Mouse (Mus musculus) liver, embryonic 11.5 days (tissue): Measurements from ENCODE around the gene Cyfip2. TPM values are rescaled to one million over a fixed set of nuclear protein-coding genes. Genes with fewer than 3 reads are reported as not detected.

Experiments used
- ATAC-seq: fragments of 200-750 bp; cut with Nextera tagmentation; replicated peaks from 2 replicates; pipeline ENCODE4 v1.8.0; 2017; ENCODE audit warnings: moderate number of reproducible peaks, mild to moderate bottlenecking, moderate TSS enrichment, moderate library complexity; ENCODE audit not compliant: low FRiP score
- DNase-seq: peaks from one replicate; pipeline ENCODE4 v3.0.0-alpha.2; 2017; ENCODE audit warnings: low spot score
- H3K27ac ChIP-seq: fragments of 300-500 bp; sonication (generic); 2 replicates; pipeline ENCODE4 v1.5.1; 2014; ENCODE audit warnings: mild to moderate bottlenecking, low read depth, low read length, control low read depth
- H3K27me3 ChIP-seq: fragments of 300-500 bp; sonication (generic); replicated peaks from 2 replicates; pipeline ENCODE4 v1.6.1; 2014; ENCODE audit warnings: low read length, mixed read lengths; ENCODE audit not compliant: control insufficient read depth, insufficient read depth
- H3K36me3 ChIP-seq: fragments of 300-500 bp; sonication (generic); 2 replicates; pipeline ENCODE4 v1.6.1; 2014; ENCODE audit warnings: mild to moderate bottlenecking, low read length, moderate library complexity, mixed read lengths; ENCODE audit not compliant: control insufficient read depth, insufficient read depth
- H3K4me1 ChIP-seq: fragments of 300-500 bp; sonication (generic); replicated peaks from 2 replicates; pipeline ENCODE4 v1.6.1; 2014; ENCODE audit warnings: low read length, mixed read lengths; ENCODE audit not compliant: control insufficient read depth, insufficient read depth
- H3K4me2 ChIP-seq: fragments of 300-500 bp; sonication (generic); 2 replicates; pipeline ENCODE4 v1.6.1; 2014; ENCODE audit warnings: mild to moderate bottlenecking, control low read depth, moderate library complexity
- H3K4me3 ChIP-seq: fragments of 300-500 bp; sonication (generic); 2 replicates; pipeline ENCODE4 v1.5.1; 2014; ENCODE audit warnings: low read depth, low read length, control low read depth
- H3K9ac ChIP-seq: fragments of 300-500 bp; sonication (generic); 2 replicates; pipeline ENCODE4 v1.6.1; 2014; ENCODE audit warnings: low read depth, low read length, control low read depth
- H3K9me3 ChIP-seq: fragments of 300-500 bp; sonication (generic); 2 replicates; pipeline ENCODE4 v1.6.1; 2016; ENCODE audit warnings: low read length, inconsistent platforms, mixed read lengths; ENCODE audit not compliant: control insufficient read depth
- WGBS: fragments of 180-500 bp; shearing (Covaris S2); extraction: QIAGEN DNeasy Blood & Tissue Kit; methylation state at CpG from one replicate; pipeline ENCODE4 v1.1.7; 2014; 5-methylcytosine and 5-hydroxymethylcytosine counted together
- polyA plus RNA-seq: library from polyadenylated mRNA; unstranded; fragments of >200 nt; fragmentation: Nextera tagmentation; extraction: Ambion mirVana; gene quantifications from 2 replicates; pipeline ENCODE4 v1.2.1, GENCODE M21; 2014

Cyfip2 gene
- polyA plus RNA-seq, 1 experiment from 2014 or later = 8.7 TPM

DNA sequence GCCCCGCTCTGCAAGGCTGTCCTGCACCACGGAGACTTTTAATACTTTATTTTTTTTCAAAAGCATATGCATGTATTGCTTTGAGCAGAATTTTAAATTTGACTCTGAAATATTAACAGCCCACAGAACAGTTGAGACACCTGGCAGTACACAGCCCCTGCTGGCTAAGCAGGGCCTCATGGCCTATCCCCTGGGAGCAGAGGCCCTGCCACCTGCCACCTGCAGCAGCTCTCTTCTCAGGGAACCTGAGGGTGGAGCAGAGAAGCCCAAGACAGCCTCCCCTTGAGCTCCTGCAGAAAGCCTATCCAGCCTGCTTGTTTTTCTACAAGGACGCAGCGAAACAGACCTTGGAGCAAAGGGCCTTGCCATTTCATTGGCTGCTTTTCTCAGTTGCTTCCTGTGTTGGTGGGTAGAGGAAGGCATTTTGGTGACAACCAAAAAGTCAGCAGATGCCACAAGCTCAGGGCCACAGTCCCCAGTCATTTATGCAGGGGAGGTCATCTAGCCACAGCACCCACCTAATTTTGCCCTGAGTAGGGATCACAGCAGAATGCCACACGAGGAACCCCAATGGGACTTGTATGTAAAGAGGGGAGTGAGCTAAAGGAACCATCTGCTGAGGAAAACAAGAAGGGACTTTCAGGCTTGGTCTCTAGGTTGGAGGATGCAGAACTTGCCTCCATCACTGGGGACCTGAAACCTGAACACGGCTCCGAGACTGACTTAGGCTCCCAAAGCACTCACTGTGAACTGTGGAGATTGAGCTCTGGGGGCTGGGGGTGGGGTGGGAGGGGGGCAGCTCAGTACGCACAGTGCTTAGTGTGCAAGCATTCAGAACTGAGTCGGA is 7.6 kb downstream of the Cyfip2 start:
- 85% methylated on average over 9 of the region's 9 CpGs for WGBS
- no peaks in the 10 kb centered on the region for H3K9me3 ChIP-seq
- H3K4me3 ChIP-seq = no peak overlapping the region

DNA sequence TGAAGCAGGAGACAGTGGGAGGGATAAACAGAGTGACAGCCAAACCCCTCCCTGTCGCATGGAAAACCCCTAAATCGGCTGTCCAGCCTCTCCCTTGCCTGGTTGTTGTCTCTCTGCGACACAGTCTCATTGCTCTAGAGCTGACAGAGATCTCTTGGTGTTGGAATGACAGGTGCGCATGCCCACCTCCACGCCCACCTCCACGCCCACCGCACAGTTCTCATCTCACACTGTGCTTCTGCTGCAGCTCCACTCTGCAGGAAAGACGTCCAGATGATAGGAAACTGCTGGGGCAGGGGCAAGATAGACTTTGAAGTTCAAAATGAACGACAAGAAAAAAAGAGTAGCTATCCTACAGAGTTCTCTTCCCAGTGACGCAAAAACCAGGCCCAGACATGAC is 8.6 kb downstream of the Cyfip2 start:
- Histone ChIP-seq H3K9ac (no peak overlapping the region), H3K36me3 (no peaks in the 10 kb centered on the region), H3K4me1 (0 out of 2 replicates have a peak, but pooled peaks cover 3% of the 10 kb centered on the region), H3K27me3 (no peaks in the 10 kb centered on the region), H3K27ac (no peak overlapping the region), H3K4me3 (no peak overlapping the region), H3K4me2 (no peak overlapping the region), H3K9me3 (no peaks in the 10 kb centered on the region)
- WGBS = 69% methylated on average over 10 of the region's 10 CpGs
- ATAC-seq = no peak
- no peak for DNase-seq

More for the DNA sequence above, 7.6 kb downstream of the Cyfip2 start:
- Histone ChIP-seq H3K4me2 (no peak overlapping the region), H3K9ac (no peak overlapping the region), H3K27me3 (no peaks in the 10 kb centered on the region), H3K4me1 (no peaks in the 10 kb centered on the region), H3K36me3 (no peaks in the 10 kb centered on the region), H3K27ac (no peak overlapping the region)
- ATAC-seq (no peak), DNase-seq (no peak)

DNA sequence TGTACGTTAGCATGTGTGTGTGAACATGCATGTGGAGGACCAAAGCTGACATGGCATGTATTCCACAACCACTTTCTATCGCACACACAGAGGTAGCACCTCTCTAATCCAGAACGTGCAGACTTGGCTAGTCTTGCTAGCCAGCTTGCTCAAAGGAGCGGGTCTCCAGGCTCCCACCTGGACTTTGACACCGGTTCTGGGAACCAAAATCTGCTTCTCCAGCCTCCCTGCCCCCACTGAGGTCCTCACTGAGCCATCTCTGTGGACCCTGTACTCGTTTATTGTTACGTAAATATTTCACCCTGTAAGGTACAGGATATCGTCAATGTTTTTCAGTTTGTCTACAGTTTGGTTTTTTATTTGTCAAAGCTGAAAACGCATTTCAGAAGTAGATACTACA is 10.2 kb downstream of the Cyfip2 start:
- Histone ChIP-seq H3K4me1 (0 out of 2 replicates have a peak, but pooled peaks cover 3% of the 10 kb centered on the region), H3K9me3 (no peaks in the 10 kb centered on the region), H3K27me3 (no peaks in the 10 kb centered on the region), H3K36me3 (no peaks in the 10 kb centered on the region), H3K9ac (no peak overlapping the region), H3K4me3 (no peak overlapping the region), H3K27ac (no peak overlapping the region), H3K4me2 (no peak overlapping the region)
- WGBS = 78% methylated on average over 9 of the region's 9 CpGs
- DNase-seq (no peak), ATAC-seq (no peak)

DNA sequence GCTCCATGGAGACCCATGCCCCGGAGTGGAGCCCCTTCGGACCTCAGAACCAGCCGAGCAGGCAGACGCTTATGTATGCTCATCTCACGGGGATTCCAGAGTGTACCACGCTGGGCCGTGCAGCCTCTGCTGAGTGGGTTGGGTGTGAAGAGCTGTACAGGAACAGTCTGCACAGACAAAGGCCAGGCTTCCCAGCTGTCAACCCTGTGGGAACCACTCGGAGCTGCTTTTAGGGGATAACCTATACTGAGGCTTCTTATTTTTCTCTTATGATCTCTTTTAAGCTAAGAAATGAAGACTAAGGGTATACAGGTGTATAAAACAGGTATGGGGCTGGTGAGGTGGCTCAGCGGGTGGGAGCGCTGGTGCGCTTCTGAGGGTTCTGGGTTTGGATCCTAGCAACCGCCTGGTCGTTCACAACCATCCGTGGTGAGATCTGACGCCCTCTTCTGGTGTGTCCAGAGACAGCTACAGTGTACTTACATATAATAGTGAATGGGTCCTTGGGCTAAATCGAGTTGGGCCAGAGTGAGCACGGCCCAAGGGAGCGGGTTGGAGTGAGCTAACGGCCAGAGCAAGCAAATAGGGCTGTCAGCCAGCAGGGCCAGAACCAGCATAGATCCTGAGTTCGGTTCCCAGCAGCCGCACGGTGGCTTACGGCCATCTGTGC is 10.9 kb downstream of the Cyfip2 start:
- Histone ChIP-seq H3K27ac (no peak overlapping the region), H3K4me2 (no peak overlapping the region), H3K4me3 (no peak overlapping the region), H3K9me3 (no peaks in the 10 kb centered on the region), H3K4me1 (0 out of 2 replicates have a peak, but pooled peaks cover 3% of the 10 kb centered on the region), H3K36me3 (no peaks in the 10 kb centered on the region), H3K9ac (no peak overlapping the region), H3K27me3 (no peaks in the 10 kb centered on the region)
- 87% methylated on average over 23 of the region's 23 CpGs for WGBS
- no peak for DNase-seq
- ATAC-seq = no peak

DNA sequence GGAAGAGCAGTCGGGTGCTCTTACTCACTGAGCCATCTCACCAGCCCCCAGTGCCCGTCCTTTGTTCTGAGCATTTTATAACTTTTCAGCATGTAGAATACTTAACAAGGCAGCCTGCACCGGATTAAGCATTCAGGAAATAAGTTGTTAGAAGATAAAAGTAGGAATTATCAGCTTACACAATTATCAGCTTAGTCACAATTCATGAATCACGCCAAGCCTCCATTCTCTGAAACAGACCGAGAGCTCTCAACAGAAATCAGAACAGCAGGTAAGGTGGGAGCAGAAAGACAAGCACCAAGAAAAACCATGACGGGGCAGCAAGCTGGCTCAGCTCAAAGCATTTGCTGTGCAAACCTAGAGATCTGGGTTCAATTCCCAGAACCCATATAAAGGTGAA is 12.8 kb downstream of the Cyfip2 start:
- Histone ChIP-seq H3K4me2 (no peak overlapping the region), H3K9me3 (no peaks in the 10 kb centered on the region), H3K9ac (no peak overlapping the region), H3K27ac (no peak overlapping the region), H3K27me3 (no peaks in the 10 kb centered on the region), H3K36me3 (no peaks in the 10 kb centered on the region), H3K4me1 (0 out of 2 replicates have a peak, but pooled peaks cover 3% of the 10 kb centered on the region), H3K4me3 (no peak overlapping the region)
- WGBS = 56% methylated on average over 6 of the region's 6 CpGs
- DNase-seq (no peak), ATAC-seq (no peak)

DNA sequence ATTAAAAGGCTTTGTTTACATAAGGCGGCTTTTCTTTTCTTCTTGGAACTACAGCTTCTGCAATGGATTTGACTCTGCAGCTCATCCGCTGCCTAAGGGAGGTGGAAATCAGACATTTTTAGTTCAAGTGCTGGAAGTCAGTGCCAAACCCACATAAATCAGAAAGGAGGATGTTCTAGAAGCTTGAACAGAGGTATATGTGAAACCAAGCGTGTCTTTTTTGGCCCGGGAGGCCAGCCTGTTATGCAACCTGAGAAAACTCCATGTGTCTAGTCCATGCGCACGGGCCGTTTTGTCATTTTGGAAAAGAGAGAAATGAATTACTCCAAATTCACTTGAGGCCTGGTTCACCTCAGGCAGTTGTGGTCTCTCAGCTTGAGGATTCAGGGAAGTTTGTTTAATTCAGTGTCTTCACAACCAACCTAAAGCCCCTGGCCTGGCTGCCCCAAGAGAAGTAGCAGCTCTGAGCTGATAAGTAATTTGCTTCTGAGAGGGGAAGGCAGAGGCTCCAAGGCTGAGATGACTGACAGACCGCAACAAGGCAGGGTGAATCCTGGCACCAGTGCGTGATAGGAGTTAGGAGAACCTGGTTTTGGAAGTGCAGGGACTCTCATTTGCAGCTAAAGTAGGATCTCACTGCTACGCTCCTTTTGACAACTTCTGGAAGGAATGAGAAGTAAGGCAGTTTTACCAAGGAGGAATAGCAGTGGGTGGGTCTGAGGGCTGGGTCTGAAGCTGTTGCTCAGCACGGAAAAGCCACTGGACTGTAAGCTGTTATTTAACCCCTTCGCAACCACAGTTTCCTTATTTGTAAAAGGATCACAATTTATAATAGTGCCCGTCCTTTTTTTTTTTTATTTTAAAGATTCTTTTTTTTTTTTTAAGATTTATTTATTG is 13.5 kb downstream of the Cyfip2 start:
- 63% methylated on average over 13 of the region's 13 CpGs for WGBS
- no peaks in the 10 kb centered on the region for H3K27me3 ChIP-seq
- H3K4me3 ChIP-seq = no peak overlapping the region
- no peak overlapping the region for H3K9ac ChIP-seq
- H3K36me3 ChIP-seq = no peaks in the 10 kb centered on the region
- 0 out of 2 replicates have a peak, but pooled peaks cover 3% of the 10 kb centered on the region for H3K4me1 ChIP-seq
- H3K9me3 ChIP-seq = no peaks in the 10 kb centered on the region
- no peak overlapping the region for H3K4me2 ChIP-seq
- no peak for DNase-seq
- no peak overlapping the region for H3K27ac ChIP-seq
- no peak for ATAC-seq

DNA sequence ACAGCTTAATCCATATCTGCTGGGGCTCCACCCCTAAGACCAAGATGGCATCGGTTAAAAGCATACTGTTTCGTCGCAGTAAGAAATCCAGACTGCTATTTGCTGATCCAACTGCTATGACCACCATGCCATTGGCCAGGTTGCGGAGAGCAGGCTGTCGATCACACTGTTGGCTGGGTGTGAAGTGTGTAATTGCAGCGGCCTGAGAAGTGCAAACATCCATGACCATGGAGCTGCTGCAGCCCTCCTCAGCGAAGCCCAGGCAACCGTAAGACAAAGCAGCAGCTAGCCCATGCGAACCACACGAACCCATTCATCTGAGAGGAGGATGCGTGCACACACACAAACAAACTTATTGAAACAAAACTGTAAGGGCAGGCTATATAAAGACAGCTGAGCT is 18.3 kb downstream of the Cyfip2 start:
- WGBS = 86% methylated on average over 11 of the region's 11 CpGs
- no peak for DNase-seq
- H3K9me3 ChIP-seq = no peaks in the 10 kb centered on the region
- ATAC-seq = no peak
- H3K36me3 ChIP-seq = no peaks in the 10 kb centered on the region
- no peaks in the 10 kb centered on the region for H3K27me3 ChIP-seq
- no peak overlapping the region for H3K9ac ChIP-seq
- H3K4me2 ChIP-seq = no peak overlapping the region
- no peak overlapping the region for H3K27ac ChIP-seq
- H3K4me1 ChIP-seq = 0 out of 2 replicates have a peak, but pooled peaks cover 3% of the 10 kb centered on the region
- no peak overlapping the region for H3K4me3 ChIP-seq

DNA sequence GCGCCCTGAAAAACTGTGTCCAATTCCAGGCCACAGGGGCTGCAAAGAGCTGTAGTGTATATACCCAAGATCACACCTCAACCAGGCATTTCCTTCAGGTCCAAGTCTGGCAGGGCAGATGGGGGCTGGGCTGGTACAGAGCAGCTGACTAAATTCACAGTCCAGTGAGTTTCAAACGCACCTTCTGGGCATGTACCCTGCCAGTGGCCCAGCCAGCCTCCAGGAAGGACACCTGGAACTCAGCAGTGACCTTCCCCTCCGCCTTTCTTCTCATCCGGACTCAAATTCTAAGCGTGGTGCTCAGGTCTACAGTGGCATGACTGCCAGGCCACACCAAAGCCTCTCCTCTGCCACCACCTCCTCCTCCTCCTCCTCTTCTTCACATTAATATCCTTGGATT is 19.2 kb downstream of the Cyfip2 start:
- Histone ChIP-seq H3K4me1 (no peaks in the 10 kb centered on the region), H3K9ac (no peak overlapping the region), H3K9me3 (no peaks in the 10 kb centered on the region), H3K27ac (no peak overlapping the region), H3K27me3 (no peaks in the 10 kb centered on the region), H3K4me2 (no peak overlapping the region), H3K4me3 (no peak overlapping the region), H3K36me3 (no peaks in the 10 kb centered on the region)
- no peak for ATAC-seq
- 81% methylated on average over 5 of the region's 5 CpGs for WGBS
- DNase-seq = no peak
